Mouse (Mus musculus) telencephalon, adult 2 months (tissue): ENCODE results near the gene Gm10638.

Source experiments
- DNase-seq: peaks from one replicate; pipeline ENCODE4 v3.0.0-alpha.2; 2011; ENCODE audit warnings: low read depth, low spot score

Gene Gm10638

GRCm38 (mm10) chr8:86735446-86736111, 9.9 kb upstream of the Gm10638 start:
- no peak for DNase-seq

- DNase-seq = no peak
Measured at GRCm38 (mm10) chr8:86740899-86741298, 4.6 kb upstream of the Gm10638 start.

- DNase-seq = no peak
Measured at GRCm38 (mm10) chr8:86741627-86742026, 3.9 kb upstream of the Gm10638 start.

GRCm38 (mm10) chr8:86742605-86743345, 2.7 kb upstream of the Gm10638 start:
- DNase-seq = no peak

- DNase-seq = no peak
Measured at GRCm38 (mm10) chr8:86744313-86745220, 932 bp upstream of the Gm10638 start.

- peak; percentile 68 for DNase-seq
Measured at GRCm38 (mm10) chr8:86745935-86746441, 489 bp downstream of the Gm10638 start.

- no peak for DNase-seq
Measured at GRCm38 (mm10) chr8:86746511-86746910, 1.0 kb downstream of the Gm10638 start.

GRCm38 (mm10) chr8:86749842-86750241, 4.3 kb downstream of the Gm10638 start:
- no peak for DNase-seq

- DNase-seq = no peak
Measured at GRCm38 (mm10) chr8:86756948-86757733, 11.6 kb downstream of the Gm10638 start.

- DNase-seq = no peak
Measured at GRCm38 (mm10) chr8:86758651-86759050, 13.2 kb downstream of the Gm10638 start.

- no peak for DNase-seq
Measured at GRCm38 (mm10) chr8:86759090-86759491, 13.6 kb downstream of the Gm10638 start.

- DNase-seq = no peak
Measured at GRCm38 (mm10) chr8:86760746-86761145, 15.2 kb downstream of the Gm10638 start.

GRCm38 (mm10) chr8:86762806-86763205, 17.3 kb downstream of the Gm10638 start:
- no peak for DNase-seq

- no peak for DNase-seq
Measured at GRCm38 (mm10) chr8:86765155-86765554, 19.7 kb downstream of the Gm10638 start.

GRCm38 (mm10) chr8:86765669-86766068, 20.2 kb downstream of the Gm10638 start:
- no peak for DNase-seq

GRCm38 (mm10) chr8:86766548-86767211, 21.2 kb downstream of the Gm10638 start:
- DNase-seq = no peak

GRCm38 (mm10) chr8:86768499-86768898, 23.0 kb downstream of the Gm10638 start:
- DNase-seq = no peak

- DNase-seq = no peak
Measured at GRCm38 (mm10) chr8:86769945-86770715, 24.6 kb downstream of the Gm10638 start.

GRCm38 (mm10) chr8:86779207-86779606, 33.7 kb downstream of the Gm10638 start:
- DNase-seq = no peak

- DNase-seq = no peak
Measured at GRCm38 (mm10) chr8:86781094-86781493, 35.6 kb downstream of the Gm10638 start.
